Mouse (Mus musculus): Measurements from ENCODE around the gene Ces2g.

GRCm38 (mm10) chr8:104944665-104945064, 16.9 kb upstream of the Ces2g start:
- TF ChIP-seq CTCF (IDR thresholded peaks at IDR 0.05; ENCODE audit: control insufficient read depth, insufficient read depth, low read length) (no peak), POLR2A (IDR thresholded peaks at IDR 0.05; ENCODE audit: borderline replicate concordance, control insufficient read depth, low read depth, low read length) (no peak)

Measured in bone marrow, adult 2 months (tissue).